Mouse (Mus musculus): ENCODE measurements around the gene Agps.

DNA sequence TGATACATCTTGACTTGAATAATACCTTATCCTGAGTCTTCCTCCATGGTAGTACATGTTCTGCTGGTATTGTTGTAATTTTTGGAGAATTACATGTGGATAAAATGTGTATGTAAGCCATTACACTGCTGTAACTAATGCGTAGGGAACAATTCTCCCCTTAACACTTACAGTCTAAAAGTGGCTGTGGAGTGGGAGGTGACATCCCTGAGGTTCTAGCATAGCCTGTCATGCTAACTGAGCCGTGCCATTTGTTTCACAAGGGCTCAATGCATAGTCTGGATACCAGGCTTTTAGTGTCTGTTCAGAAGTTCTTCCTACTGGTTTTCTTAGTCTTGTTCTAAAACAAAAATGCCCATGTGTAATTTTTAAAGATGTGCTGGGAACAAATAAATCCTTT is 99.0 kb downstream of the Agps start:
- TF ChIP-seq CTCF (IDR thresholded peaks at IDR 0.05; ENCODE audit: extremely low read depth, insufficient read depth, insufficient read length, insufficient replicate concordance) (no peak), POLR2A (IDR thresholded peaks at IDR 0.05; ENCODE audit: low read depth, low read length) (no peak)
